Comparison of ENCODE assay signal across 12 mouse cellular contexts in genomic region chr1:100416658-100417224, GRCm38 (mm10).
DNase-seq lines count a peak whose midpoint lies in the region; ATAC-seq and TF ChIP-seq lines count a peak whose summit lies in the region.
"Had no signal": no experiment of that assay in that cellular context is flagged by ENCODE, and none has a peak within 500 bp of the region (broad histone marks: within the 10 kb centered on the region; RNA-seq: fewer than 3 reads in every experiment).

No protein-coding gene starts in this region.

- H3K9ac ChIP-seq in stomach, embryonic 14.5 days (replicated peaks; ENCODE audit: low read depth, low read length): no peak overlapping the region
- no peak overlapping the region for H3K9ac ChIP-seq in stomach, postnatal 0 days (ENCODE audit: low read length)
- H3K9ac ChIP-seq: limb, embryonic 15.5 days had no signal

- no peak for TF ChIP-seq CTCF in stomach, postnatal 0 days (IDR thresholded peaks at IDR 0.05; ENCODE audit: low read depth)

- no peak overlapping the region for H3K4me3 ChIP-seq in heart, embryonic 10.5 days
- H3K4me3 ChIP-seq in stomach, embryonic 14.5 days (ENCODE audit: low read depth, low read length): no peak overlapping the region
- no peak overlapping the region for H3K4me3 ChIP-seq in stomach, postnatal 0 days (ENCODE audit: low read depth, low read length)
- H3K4me3 ChIP-seq: layer of hippocampus, adult 2 months; limb, embryonic 15.5 days; megakaryocyte, embryonic 14.5 days had no signal

- H3K9me3 ChIP-seq in heart, embryonic 10.5 days: no peaks in the 10 kb centered on the region
- no peaks in the 10 kb centered on the region for H3K9me3 ChIP-seq in stomach, embryonic 14.5 days (ENCODE audit: control insufficient read depth, low read depth, low read length)
- H3K9me3 ChIP-seq in stomach, postnatal 0 days (ENCODE audit: control insufficient read depth, low read length): no peaks in the 10 kb centered on the region
- H3K9me3 ChIP-seq: limb, embryonic 15.5 days; megakaryocyte, embryonic 14.5 days had no signal

- no peak overlapping the region for H3K4me2 ChIP-seq in stomach, embryonic 14.5 days (replicated peaks; ENCODE audit: low read depth, low read length)
- no peak overlapping the region for H3K4me2 ChIP-seq in stomach, postnatal 0 days (replicated peaks; ENCODE audit: low read depth)
- H3K4me2 ChIP-seq: limb, embryonic 15.5 days had no signal

- H3K27me3 ChIP-seq in heart, embryonic 10.5 days (ENCODE audit: insufficient read depth, poor library complexity, severe bottlenecking): no peaks in the 10 kb centered on the region
- no peaks in the 10 kb centered on the region for H3K27me3 ChIP-seq in stomach, embryonic 14.5 days (ENCODE audit: control insufficient read depth, insufficient read depth, low read length)
- H3K27me3 ChIP-seq in stomach, postnatal 0 days (ENCODE audit: control insufficient read depth, insufficient read depth, low read length): no peaks in the 10 kb centered on the region
- H3K27me3 ChIP-seq: limb, embryonic 15.5 days; megakaryocyte, embryonic 14.5 days had no signal

- TF ChIP-seq EP300 in stomach, postnatal 0 days (optimal IDR thresholded peaks at IDR 0.05): no peak

- no peak overlapping the region for H3K27ac ChIP-seq in heart, embryonic 10.5 days
- no peak overlapping the region for H3K27ac ChIP-seq in stomach, embryonic 14.5 days (ENCODE audit: low read length)
- no peak overlapping the region for H3K27ac ChIP-seq in stomach, postnatal 0 days (replicated peaks)
- H3K27ac ChIP-seq: layer of hippocampus, adult 2 months; limb, embryonic 15.5 days had no signal

- peak; percentile 56; the same call in 1 of the 2 replicates for ATAC-seq in stomach, embryonic 14.5 days (ENCODE audit: insufficient number of reproducible peaks, insufficient read depth, low FRiP score, low read depth)
- no peak for ATAC-seq in stomach, postnatal 0 days (ENCODE audit: low FRiP score, low TSS enrichment)
- ATAC-seq: CD4-positive, CD25-positive, alpha-beta regulatory T cell, adult 4 months had no signal

- no peaks in the 10 kb centered on the region for H3K4me1 ChIP-seq in heart, embryonic 10.5 days
- H3K4me1 ChIP-seq in stomach, embryonic 14.5 days (ENCODE audit: control insufficient read depth, insufficient read depth, low read length): no peaks in the 10 kb centered on the region
- H3K4me1 ChIP-seq in stomach, postnatal 0 days (replicated peaks; ENCODE audit: control insufficient read depth, insufficient read depth): no peaks in the 10 kb centered on the region
- H3K4me1 ChIP-seq: limb, embryonic 15.5 days; megakaryocyte, embryonic 14.5 days had no signal

- H3K36me3 ChIP-seq in heart, embryonic 10.5 days: no peaks in the 10 kb centered on the region
- no peaks in the 10 kb centered on the region for H3K36me3 ChIP-seq in stomach, embryonic 14.5 days (ENCODE audit: control insufficient read depth, insufficient read depth, low read length)
- H3K36me3 ChIP-seq in stomach, postnatal 0 days (ENCODE audit: control insufficient read depth, insufficient read depth, low read length): no peaks in the 10 kb centered on the region
- H3K36me3 ChIP-seq: limb, embryonic 15.5 days had no signal

- DNase-seq in heart, adult 9 months (ENCODE audit: low spot score in 2 of 2): peak; percentile 3 to 26
- no peak for DNase-seq in heart, embryonic 10.5 days (ENCODE audit: low spot score)
- no peak for DNase-seq in stomach, postnatal 0 days (ENCODE audit: low spot score)
- peak; percentile 18 for DNase-seq in mesoderm, embryonic 11.5 days (ENCODE audit: low read depth, low spot score)
- DNase-seq in testis, postnatal 10 days (ENCODE audit: low spot score): no peak
- DNase-seq in left cerebral cortex, adult 11 months (ENCODE audit: low spot score): no peak
- no peak for DNase-seq in urinary bladder, postnatal 14 days (ENCODE audit: low spot score)

Comparison
In these comparisons a context has a peak if more than half of its experiments do, and no peak if none do; other contexts are left out.
1. DNase-seq: peak in heart, adult 9 months (2 of 2) and mesoderm, embryonic 11.5 days (single experiment); none in heart, embryonic 10.5 days (single experiment), stomach, postnatal 0 days (single experiment), testis, postnatal 10 days (single experiment), left cerebral cortex, adult 11 months (single experiment) and urinary bladder, postnatal 14 days (single experiment).